Comparison of ENCODE assay signal across 13 mouse cellular contexts in the genomic region with DNA sequence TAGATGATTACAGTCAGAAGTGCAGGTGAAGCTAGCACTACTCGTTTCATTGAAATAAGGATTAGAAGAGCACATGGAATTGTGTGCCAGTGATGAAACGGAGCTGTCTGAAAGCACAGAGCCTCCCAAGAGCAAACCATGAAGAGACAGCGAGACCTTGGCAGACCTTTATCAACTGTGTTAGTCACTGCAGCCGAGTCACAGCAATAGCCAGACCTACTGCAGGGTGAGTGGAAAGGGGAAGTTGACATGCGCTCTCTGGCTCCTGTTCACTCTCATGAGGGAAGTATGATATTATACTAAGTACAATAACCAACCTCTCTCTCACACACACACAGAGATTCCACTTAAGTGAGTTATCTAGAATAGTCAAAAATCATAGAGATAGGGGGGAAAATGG. TPM values are rescaled to one million over a fixed set of nuclear protein-coding genes. Genes with fewer than 3 reads are reported as not detected.
DNase-seq lines count a peak whose midpoint lies in the region; ATAC-seq and TF ChIP-seq lines count a peak whose summit lies in the region.
"Had no signal": no experiment of that assay in that cellular context is flagged by ENCODE, and none has a peak within 500 bp of the region (broad histone marks: within the 10 kb centered on the region; RNA-seq: fewer than 3 reads in every experiment).

No protein-coding gene starts in this region.

- H3K27ac ChIP-seq in heart, embryonic 16.5 days (ENCODE audit: low read length) = peak overlapping the region; percentile 66
- H3K27ac ChIP-seq in midbrain, embryonic 10.5 days (replicated peaks) = no peak overlapping the region
- H3K27ac ChIP-seq in intestine, embryonic 15.5 days = no peak overlapping the region
- H3K27ac ChIP-seq: embryonic facial prominence, embryonic 15.5 days; hindbrain, embryonic 15.5 days; lung, embryonic 15.5 days; stomach, embryonic 15.5 days had no signal

- peaks cover 25% of the 10 kb centered on the region for H3K36me3 ChIP-seq in heart, embryonic 16.5 days (ENCODE audit: control insufficient read depth, insufficient read depth)
- peaks cover 91% of the 10 kb centered on the region for H3K36me3 ChIP-seq in midbrain, embryonic 10.5 days
- peaks cover 12% of the 10 kb centered on the region for H3K36me3 ChIP-seq in intestine, embryonic 15.5 days

- no peak for TF ChIP-seq CTCF in lung, adult 2 months (IDR thresholded peaks at IDR 0.05; ENCODE audit: insufficient read depth, low read length)

- peak; percentile 80 for ATAC-seq in heart, embryonic 16.5 days (replicated peaks; ENCODE audit: extremely low read depth, insufficient read depth, low FRiP score)
- ATAC-seq in intestine, embryonic 15.5 days = no peak

- no peak overlapping the region for H3K9ac ChIP-seq in heart, embryonic 16.5 days (ENCODE audit: low read length)
- H3K9ac ChIP-seq in intestine, embryonic 15.5 days = no peak overlapping the region
- H3K9ac ChIP-seq: embryonic facial prominence, embryonic 15.5 days; hindbrain, embryonic 15.5 days; lung, embryonic 15.5 days; stomach, embryonic 15.5 days had no signal

- no peak overlapping the region for H3K4me2 ChIP-seq in heart, embryonic 16.5 days (ENCODE audit: low read depth, low read length)
- no peak overlapping the region for H3K4me2 ChIP-seq in intestine, embryonic 15.5 days (replicated peaks)
- H3K4me2 ChIP-seq: embryonic facial prominence, embryonic 15.5 days; hindbrain, embryonic 15.5 days; lung, embryonic 15.5 days; stomach, embryonic 15.5 days had no signal

- no peaks in the 10 kb centered on the region for H3K9me3 ChIP-seq in heart, embryonic 16.5 days (replicated peaks; ENCODE audit: control insufficient read depth, low read length)
- H3K9me3 ChIP-seq in midbrain, embryonic 10.5 days (replicated peaks) = no peaks in the 10 kb centered on the region
- no peaks in the 10 kb centered on the region for H3K9me3 ChIP-seq in intestine, embryonic 15.5 days
- H3K9me3 ChIP-seq: embryonic facial prominence, embryonic 15.5 days; hindbrain, embryonic 15.5 days; lung, embryonic 15.5 days; stomach, embryonic 15.5 days had no signal

- no peaks in the 10 kb centered on the region for H3K27me3 ChIP-seq in heart, embryonic 16.5 days (ENCODE audit: control insufficient read depth, insufficient read depth, low read length)
- H3K27me3 ChIP-seq in midbrain, embryonic 10.5 days (ENCODE audit: low read depth, poor library complexity, severe bottlenecking) = no peaks in the 10 kb centered on the region
- no peaks in the 10 kb centered on the region for H3K27me3 ChIP-seq in intestine, embryonic 15.5 days (replicated peaks)
- H3K27me3 ChIP-seq: embryonic facial prominence, embryonic 15.5 days; hindbrain, embryonic 15.5 days; lung, embryonic 15.5 days; stomach, embryonic 15.5 days had no signal

- DNase-seq in lung, postnatal 14 days = peak; percentile 26
- no peak for DNase-seq in lung, adult 2 months
- peak; percentile 54 for DNase-seq in adrenal gland, postnatal 10 days
- DNase-seq in midbrain, embryonic 10.5 days (ENCODE audit: low spot score) = no peak
- no peak for DNase-seq in frontal cortex, postnatal 36 days (ENCODE audit: low spot score in 2 of 2)
- DNase-seq: cerebellum, postnatal 14 days; kidney, postnatal 4 days had no signal

- H3K4me3 ChIP-seq in lung, adult 2 months (replicated peaks; ENCODE audit: extremely low read depth, low read depth, low read length) = no peak overlapping the region
- no peak overlapping the region for H3K4me3 ChIP-seq in heart, embryonic 16.5 days (ENCODE audit: low read length)
- no peak overlapping the region for H3K4me3 ChIP-seq in midbrain, embryonic 10.5 days
- no peak overlapping the region for H3K4me3 ChIP-seq in intestine, embryonic 15.5 days (replicated peaks)
- H3K4me3 ChIP-seq: embryonic facial prominence, embryonic 15.5 days; hindbrain, embryonic 15.5 days; lung, embryonic 15.5 days; stomach, embryonic 15.5 days had no signal

- TF ChIP-seq POLR2A in lung, adult 2 months (IDR thresholded peaks at IDR 0.05; ENCODE audit: borderline replicate concordance, extremely low read depth, low read depth, low read length) = no peak

- WGBS in lung, adult 2 months = 50% methylated on average over 5 of the region's 5 CpGs
- WGBS in heart, embryonic 16.5 days = 30% methylated on average over 5 of the region's 5 CpGs
- WGBS in midbrain, embryonic 10.5 days = 95% methylated on average over 5 of the region's 5 CpGs
- WGBS in intestine, embryonic 15.5 days = 72% methylated on average over 5 of the region's 5 CpGs

- 0 out of 2 replicates have a peak, but pooled peaks cover 3% of the 10 kb centered on the region for H3K4me1 ChIP-seq in lung, adult 2 months (ENCODE audit: control insufficient read depth, insufficient read depth, low read length)
- H3K4me1 ChIP-seq in heart, embryonic 16.5 days (ENCODE audit: control insufficient read depth, insufficient read depth, low read length) = peaks cover 12% of the 10 kb centered on the region
- H3K4me1 ChIP-seq in midbrain, embryonic 10.5 days = no peaks in the 10 kb centered on the region
- peaks cover 13% of the 10 kb centered on the region; the same call in 1 of the 2 replicates for H3K4me1 ChIP-seq in intestine, embryonic 15.5 days (replicated peaks)
- H3K4me1 ChIP-seq: embryonic facial prominence, embryonic 15.5 days had no signal

RNA-seq across cellular contexts. Expression of a gene that starts 7.9 kb away (rescaled TPM):
- 17.3 and 28.9 TPM in 2 replicates for polyA plus RNA-seq in lung, adult 2 months (2012; rRNA removed)
- total RNA-seq in adrenal gland, postnatal 10 days (2021) = 10 to 100 TPM; 16.1 to 19.1 TPM
- 15.1 and 18.3 TPM in 2 replicates for polyA plus RNA-seq in heart, embryonic 16.5 days (2015; fragmentation: Nextera tagmentation; extraction: Ambion mirVana)
- polyA plus RNA-seq in midbrain, embryonic 10.5 days (2016; fragmentation: Nextera tagmentation; extraction: Ambion mirVana) = 13.5 and 14.4 TPM in 2 replicates
- polyA plus RNA-seq in intestine, embryonic 15.5 days (2015; fragmentation: Nextera tagmentation; extraction: Ambion mirVana) = 14.1 and 15.9 TPM in 2 replicates

RNA-seq across cellular contexts. Expression of a gene that starts 8.0 kb away (rescaled TPM):
- polyA plus RNA-seq in lung, adult 2 months (2012; rRNA removed) = 5.1 and 6.3 TPM in 2 replicates
- 10 to 100 TPM; 12.4 to 13.7 TPM for total RNA-seq in adrenal gland, postnatal 10 days (2021)
- polyA plus RNA-seq in heart, embryonic 16.5 days (2015; fragmentation: Nextera tagmentation; extraction: Ambion mirVana) = 11.6 and 13.4 TPM in 2 replicates
- 16.5 and 17.8 TPM in 2 replicates for polyA plus RNA-seq in midbrain, embryonic 10.5 days (2016; fragmentation: Nextera tagmentation; extraction: Ambion mirVana)
- polyA plus RNA-seq in intestine, embryonic 15.5 days (2015; fragmentation: Nextera tagmentation; extraction: Ambion mirVana) = 22.4 and 25.1 TPM in 2 replicates

Comparison
In these comparisons a context has a peak if more than half of its experiments do, and no peak if none do; other contexts are left out.
1. DNase-seq: peak in lung, postnatal 14 days (single experiment) and adrenal gland, postnatal 10 days (single experiment); none in lung, adult 2 months (single experiment), midbrain, embryonic 10.5 days (single experiment) and frontal cortex, postnatal 36 days (0 of 2).